Mouse (Mus musculus): ENCODE data around the gene Yju2. TPM values are rescaled to one million over a fixed set of nuclear protein-coding genes. Genes with fewer than 3 reads are reported as not detected.

The Yju2 gene
- total and polyA plus RNA-seq, 3 experiments: 10.7 to 14.4 (median 12.9) TPM

- Histone ChIP-seq H3K79me2 (replicated peaks; ENCODE audit: control insufficient read depth, extremely low read depth, insufficient read depth, poor library complexity, severe bottlenecking) (peaks cover 5% of the 10 kb centered on the region; the same call in 1 of the 2 replicates), H3K9ac (ENCODE audit: insufficient read depth, low read depth) (no peak overlapping the region), H3K27me3 (replicated peaks) (no peaks in the 10 kb centered on the region), H3K4me1 (ENCODE audit: control insufficient read depth in 1 of 2, insufficient read depth in 2 of 2) (peaks cover 6 to 20% of the 10 kb centered on the region in 2 experiments), H3K9me3 (replicated peaks; ENCODE audit: low read length) (no peaks in the 10 kb centered on the region), H3K36me3 (replicated peaks in 1 of 2; ENCODE audit: control insufficient read depth in 1 of 2, insufficient read depth in 1 of 2, low read length in 1 of 2) (peaks cover 34 to 47% of the 10 kb centered on the region in 2 experiments), H3K4me2 (ENCODE audit: insufficient read depth, low read depth, poor library complexity, severe bottlenecking) (no peak overlapping the region), H3K27ac (ENCODE audit: insufficient read depth, low read depth) (no peak overlapping the region), H3K4me3 (replicated peaks in 1 of 3; ENCODE audit: low read depth in 2 of 3, low read length in 2 of 3, poor library complexity in 1 of 3) (no peak overlapping the region)
- dilution Hi-C loops (cut with MboI; ENCODE audit: extremely low pct_ligation_motif_present, extremely low pct_unique_long_range_greater_than_20kb, low sequenced_read_pairs) (no loop called here), in situ Hi-C loops (cut with MboI; ENCODE audit: low pct_ligation_motif_present, low pct_unique_long_range_greater_than_20kb, low sequenced_read_pairs) (no loop called here)
- no peak for DNase-seq (ENCODE audit: extremely low read depth)
- TF ChIP-seq RAD21 (IDR thresholded peaks at IDR 0.05; ENCODE audit: low read depth, low read length): no peak
- TF ChIP-seq MAZ (IDR thresholded peaks at IDR 0.05; ENCODE audit: low read depth, low read length): no peak
- no peak for TF ChIP-seq MEF2A (IDR thresholded peaks at IDR 0.05; ENCODE audit: borderline replicate concordance, low read depth, low read length)
- no peak for TF ChIP-seq NRF1 (IDR thresholded peaks at IDR 0.05; ENCODE audit: low read depth, low read length)
- TF ChIP-seq USF2 (conservative IDR thresholded peaks at IDR 0.05; ENCODE audit: low read depth, low read length): no peak
- no peak for TF ChIP-seq SMC3 (IDR thresholded peaks at IDR 0.05; ENCODE audit: low read depth, low read length)
- no peak for TF ChIP-seq CHD2 (IDR thresholded peaks at IDR 0.05; ENCODE audit: low read length)
- no peak for TF ChIP-seq BHLHE40 (IDR thresholded peaks at IDR 0.05; ENCODE audit: low read depth, low read length)
- no peak for TF ChIP-seq ZNF384 (IDR thresholded peaks at IDR 0.05; ENCODE audit: low read depth, low read length)
- TF ChIP-seq ELF1 (IDR thresholded peaks at IDR 0.05; ENCODE audit: low read depth, low read length): no peak
- no peak for TF ChIP-seq ZMIZ1 (IDR thresholded peaks at IDR 0.05; ENCODE audit: low read depth, low read length)
- TF ChIP-seq UBTF (IDR thresholded peaks at IDR 0.05; ENCODE audit: low read depth, low read length): no peak
- TF ChIP-seq MAFK (IDR thresholded peaks at IDR 0.05; ENCODE audit: insufficient replicate concordance, low read length): no peak
- no peak for TF ChIP-seq JUN (IDR thresholded peaks at IDR 0.05; ENCODE audit: insufficient read depth, low read depth, low read length)
- TF ChIP-seq POLR2A (IDR thresholded peaks at IDR 0.05; ENCODE audit: low read depth, low read length): no peak
- no peak for TF ChIP-seq TCF12 (IDR thresholded peaks at IDR 0.05; ENCODE audit: low read depth, low read length)
- TF ChIP-seq JUND (conservative IDR thresholded peaks at IDR 0.05; ENCODE audit: low read depth, low read length): no peak
- no peak for TF ChIP-seq ZKSCAN1 (IDR thresholded peaks at IDR 0.05; ENCODE audit: borderline replicate concordance, low read depth, low read length)
- no peak for TF ChIP-seq EP300 (IDR thresholded peaks at IDR 0.05; ENCODE audit: low read length)
Measured at GRCm38 (mm10) chr17:56011441-56011840, 52.5 kb downstream of the Yju2 start.

GRCm38 (mm10) chr17:56015293-56015692 lies 56.4 kb downstream of the Yju2 start:
- no peak overlapping the region for H3K9ac ChIP-seq (ENCODE audit: insufficient read depth, low read depth)
- H3K27me3 ChIP-seq (replicated peaks): no peaks in the 10 kb centered on the region
- H3K4me2 ChIP-seq (ENCODE audit: insufficient read depth, low read depth, poor library complexity, severe bottlenecking): no peak overlapping the region
- H3K27ac ChIP-seq (ENCODE audit: insufficient read depth, low read depth): no peak overlapping the region
- H3K4me3 ChIP-seq (replicated peaks in 1 of 3; ENCODE audit: low read depth in 2 of 3, low read length in 2 of 3, poor library complexity in 1 of 3): no peak overlapping the region
- H3K9me3 ChIP-seq (replicated peaks; ENCODE audit: low read length): no peaks in the 10 kb centered on the region
- dilution Hi-C loops (cut with MboI; ENCODE audit: extremely low pct_ligation_motif_present, extremely low pct_unique_long_range_greater_than_20kb, low sequenced_read_pairs): no loop called here
- H3K79me2 ChIP-seq (replicated peaks; ENCODE audit: control insufficient read depth, extremely low read depth, insufficient read depth, poor library complexity, severe bottlenecking): no peaks in the 10 kb centered on the region
- H3K4me1 ChIP-seq (ENCODE audit: control insufficient read depth in 1 of 2, insufficient read depth in 2 of 2): peaks cover 3 to 15% of the 10 kb centered on the region in 2 experiments
- TF ChIP-seq RAD21 (IDR thresholded peaks at IDR 0.05; ENCODE audit: low read depth, low read length) (no peak), SIN3A (IDR thresholded peaks at IDR 0.05; ENCODE audit: low read length) (no peak), CTCF (conservative IDR thresholded peaks at IDR 0.05 in 1 of 2, IDR thresholded peaks at IDR 0.05 in 1 of 2; ENCODE audit: low read depth in 2 of 2, low read length in 2 of 2) (no peak), NELFE (IDR thresholded peaks at IDR 0.05; ENCODE audit: low read depth, low read length) (no peak), ELF1 (IDR thresholded peaks at IDR 0.05; ENCODE audit: low read depth, low read length) (no peak), RCOR1 (conservative IDR thresholded peaks at IDR 0.05; ENCODE audit: low read depth, low read length) (no peak), USF1 (IDR thresholded peaks at IDR 0.05; ENCODE audit: low read depth, low read length) (no peak), ZC3H11A (IDR thresholded peaks at IDR 0.05; ENCODE audit: low read depth, low read length) (no peak), MAFK (IDR thresholded peaks at IDR 0.05; ENCODE audit: insufficient replicate concordance, low read length) (no peak)
- in situ Hi-C loops (cut with MboI; ENCODE audit: low pct_ligation_motif_present, low pct_unique_long_range_greater_than_20kb, low sequenced_read_pairs): no loop called here
- peaks cover 71 to 86% of the 10 kb centered on the region in 2 experiments for H3K36me3 ChIP-seq (replicated peaks in 1 of 2; ENCODE audit: control insufficient read depth in 1 of 2, insufficient read depth in 1 of 2, low read length in 1 of 2)
- DNase-seq (ENCODE audit: extremely low read depth): no peak
